Mouse (Mus musculus) cerebellum, adult 8-10 months (tissue): ENCODE data around the gene Os9.

Source experiments
- DNase-seq: peaks from one replicate; pipeline ENCODE4 v3.0.0; 2022

Os9 gene

GRCm38 (mm10) chr10:127061513-127061912, 59.4 kb downstream of the Os9 start:
- DNase-seq = no peak

- DNase-seq = no peak
Measured at GRCm38 (mm10) chr10:127061085-127061484, 59.8 kb downstream of the Os9 start.

- peak; percentile 86 for DNase-seq
Measured at GRCm38 (mm10) chr10:127059968-127060916, 60.7 kb downstream of the Os9 start, which contains the start of gene March9. March9 (minus strand) TSS chr10:127060184.

DNA sequence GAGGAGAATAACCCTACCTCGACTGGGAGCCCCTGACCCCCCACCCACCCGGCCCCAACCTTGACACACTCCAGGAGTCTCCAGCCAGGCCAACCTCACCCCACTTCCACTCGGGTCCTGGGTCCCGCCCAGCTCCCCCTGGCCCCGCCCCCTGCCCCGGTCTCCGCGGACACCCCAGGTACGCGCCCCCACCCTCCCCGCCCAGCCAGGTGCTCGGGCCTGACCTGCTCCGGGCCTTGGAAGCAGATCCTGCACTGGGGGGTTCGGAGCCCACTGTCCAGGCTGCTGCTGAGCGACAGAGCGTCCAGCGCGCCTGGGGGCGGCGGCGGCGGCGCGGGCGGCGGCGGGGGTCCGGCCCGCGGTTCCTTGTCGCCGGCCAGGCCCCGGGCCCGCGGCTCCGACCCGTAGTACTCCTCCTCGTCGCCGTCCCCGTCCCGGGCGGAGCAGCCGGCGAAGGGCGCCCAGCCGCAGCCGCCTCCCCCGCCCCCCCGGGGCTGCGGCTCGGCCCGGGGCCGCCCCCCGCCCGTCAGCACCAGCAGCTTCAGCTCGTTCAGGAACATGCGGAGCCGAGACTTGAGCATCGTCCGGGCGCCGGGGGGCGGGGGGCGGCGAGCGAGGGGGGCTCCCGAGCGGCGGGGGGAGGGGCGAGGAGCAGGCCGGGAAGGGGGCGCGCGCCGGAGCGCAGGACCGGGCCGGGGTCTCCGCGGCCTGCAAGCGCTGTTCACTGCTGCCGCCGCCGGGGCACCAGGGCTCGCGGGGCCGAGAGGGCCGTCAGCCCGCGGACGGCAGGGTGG, 61.6 kb downstream of the Os9 start:
- DNase-seq = no peak

- DNase-seq = no peak
Measured at GRCm38 (mm10) chr10:127058708-127059107, 62.2 kb downstream of the Os9 start.

GRCm38 (mm10) chr10:127058161-127058560, 62.8 kb downstream of the Os9 start:
- DNase-seq = peak; percentile 79

DNA sequence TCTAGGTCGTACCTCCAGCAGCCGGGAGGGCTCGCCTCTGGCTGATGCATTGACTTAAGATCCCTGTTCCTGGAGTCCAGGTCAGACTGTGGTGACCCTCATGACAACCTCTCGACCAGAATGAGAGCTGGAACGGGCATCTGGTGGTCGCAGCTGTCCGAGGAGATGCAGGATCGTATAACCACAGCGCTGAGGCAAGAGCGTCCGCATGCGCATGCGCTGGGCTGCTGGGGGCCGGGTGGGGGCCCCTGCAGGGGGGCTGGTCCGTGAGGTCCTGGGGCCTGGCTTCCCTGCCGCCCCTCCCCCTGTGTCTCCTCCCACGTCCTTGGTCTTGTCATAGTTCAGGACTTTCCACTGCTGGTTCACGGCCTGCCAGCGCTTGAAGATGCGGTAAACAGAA, 64.4 kb downstream of the Os9 start:
- DNase-seq = no peak

GRCm38 (mm10) chr10:127055406-127055805, 65.5 kb downstream of the Os9 start:
- no peak for DNase-seq

- no peak for DNase-seq
Measured at GRCm38 (mm10) chr10:127054646-127055045, 66.3 kb downstream of the Os9 start.

DNA sequence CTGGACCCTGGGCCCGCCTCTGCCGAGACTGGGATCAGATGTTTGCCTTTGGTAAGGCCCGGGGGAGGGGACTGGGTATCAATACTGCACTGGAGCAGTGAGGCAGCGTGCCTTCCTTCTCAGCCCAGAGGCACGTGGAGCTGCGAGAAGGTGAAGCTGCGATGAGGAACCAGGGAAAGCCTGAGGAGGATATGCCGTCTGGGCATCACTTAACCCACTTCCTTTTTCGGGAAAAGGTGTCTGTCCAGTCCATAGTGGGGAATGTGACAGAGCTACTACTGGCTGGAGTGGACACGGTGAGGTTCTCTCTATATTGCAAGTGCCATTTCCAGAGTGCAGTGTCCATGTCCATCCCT, 70.8 kb downstream of the Os9 start:
- DNase-seq = no peak

GRCm38 (mm10) chr10:127049395-127050118, 71.4 kb downstream of the Os9 start:
- DNase-seq = no peak

DNA sequence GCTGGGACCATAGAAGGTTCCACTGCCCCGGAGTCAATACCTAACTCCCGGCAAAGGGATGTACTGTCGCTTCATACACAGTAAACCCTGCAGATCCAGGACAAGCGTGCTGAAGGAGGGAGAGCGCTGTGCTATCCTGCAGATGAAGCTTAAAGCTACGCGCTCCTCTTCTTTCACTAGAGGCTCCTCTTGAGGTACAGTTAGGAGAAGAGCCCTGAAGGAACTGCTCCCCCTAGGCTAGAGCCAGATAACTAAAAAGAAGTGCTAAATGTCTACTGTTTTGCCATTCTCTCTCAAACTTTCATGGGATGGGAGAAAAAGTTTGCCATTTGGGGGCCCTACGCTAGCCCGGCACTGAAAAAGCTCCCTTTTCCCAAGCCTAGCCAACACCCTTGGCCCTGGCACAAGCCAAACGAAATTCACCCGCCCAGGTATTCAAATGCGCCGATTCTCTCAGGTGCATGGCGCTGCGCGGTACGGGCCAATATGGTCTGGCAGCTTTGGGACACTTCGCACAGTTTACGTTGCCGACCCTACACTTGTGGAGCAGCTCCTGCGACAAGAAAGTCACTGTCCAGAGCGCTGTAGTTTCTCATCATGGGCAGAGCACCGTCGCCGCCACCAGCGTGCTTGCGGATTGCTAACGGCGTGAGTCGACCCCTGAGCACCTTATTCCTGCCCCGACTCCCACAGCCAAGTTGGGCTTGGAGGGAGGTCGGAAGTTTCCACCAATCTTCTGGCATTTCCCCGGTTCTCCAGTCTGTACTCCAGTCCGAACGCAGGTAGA, 72.1 kb downstream of the Os9 start:
- DNase-seq = no peak

- no peak for DNase-seq
Measured at GRCm38 (mm10) chr10:127047954-127048353, 73.0 kb downstream of the Os9 start, which contains the start of gene Cyp27b1. Cyp27b1 (plus strand) TSS chr10:127048250.
